Mouse (Mus musculus) heart, embryonic 11.5 days (tissue): ENCODE results near the gene Zfp341. TPM values are rescaled to one million over a fixed set of nuclear protein-coding genes. Genes with fewer than 3 reads are reported as not detected.
A peak's percentile ranks its signal among the peaks of the same experiment; 100 is the strongest.

Experiments
- ATAC-seq: fragments of 200-750 bp; cut with Nextera tagmentation; replicated peaks from 2 replicates; pipeline ENCODE4 v1.8.0; 2017; ENCODE audit warnings: moderate library complexity; ENCODE audit not compliant: insufficient number of reproducible peaks, low FRiP score, low TSS enrichment
- H3K27ac ChIP-seq: fragments of 300-500 bp; sonication (generic); 2 replicates; pipeline ENCODE4 v1.5.1; 2014; ENCODE audit warnings: mild to moderate bottlenecking, low read depth, low read length
- H3K27me3 ChIP-seq: fragments of 300-500 bp; sonication (generic); 2 replicates; pipeline ENCODE4 v1.6.1; 2014; ENCODE audit warnings: mild to moderate bottlenecking, low read length, mixed read lengths; ENCODE audit not compliant: control insufficient read depth, insufficient read depth
- H3K36me3 ChIP-seq: fragments of 300-500 bp; sonication (generic); 2 replicates; pipeline ENCODE4 v1.6.1; 2014; ENCODE audit warnings: mild to moderate bottlenecking, low read length, moderate library complexity, mixed read lengths; ENCODE audit not compliant: control insufficient read depth, insufficient read depth
- H3K4me1 ChIP-seq: fragments of 300-500 bp; sonication (generic); 2 replicates; pipeline ENCODE4 v1.6.1; 2014; ENCODE audit warnings: low read length; ENCODE audit not compliant: control insufficient read depth, insufficient read depth
- H3K4me2 ChIP-seq: fragments of 300-500 bp; sonication (generic); 2 replicates; pipeline ENCODE4 v1.6.1; 2014; ENCODE audit warnings: mild to moderate bottlenecking, moderate library complexity
- H3K4me3 ChIP-seq: fragments of 300-500 bp; sonication (generic); 2 replicates; pipeline ENCODE4 v1.5.1; 2014; ENCODE audit warnings: low read depth, low read length
- H3K9ac ChIP-seq: fragments of 300-500 bp; sonication (generic); 2 replicates; pipeline ENCODE4 v1.6.1; 2014; ENCODE audit warnings: mild to moderate bottlenecking, low read depth, low read length, moderate library complexity
- H3K9me3 ChIP-seq: fragments of 300-500 bp; sonication (generic); replicated peaks from 2 replicates; pipeline ENCODE4 v1.6.1; 2016; ENCODE audit warnings: low read length; ENCODE audit not compliant: control insufficient read depth
- WGBS: fragments of 180-500 bp; shearing (Covaris S2); extraction: QIAGEN DNeasy Blood & Tissue Kit; methylation state at CpG from one replicate; pipeline ENCODE4 v1.1.7; 2014; ENCODE audit not compliant: insufficient replicate concordance; 5-methylcytosine and 5-hydroxymethylcytosine counted together
- polyA plus RNA-seq: library from polyadenylated mRNA; unstranded; fragments of >200 nt; fragmentation: Nextera tagmentation; extraction: Ambion mirVana; gene quantifications from 2 replicates; pipeline ENCODE4 v1.2.1, GENCODE M21; 2014

The Zfp341 gene
- polyA plus RNA-seq, 1 experiment from 2014 or later: 0.77 TPM

- Histone ChIP-seq H3K4me1 (no peaks in the 10 kb centered on the region), H3K9me3 (no peaks in the 10 kb centered on the region), H3K9ac (no peak overlapping the region), H3K27ac (0 out of 2 replicates have a peak overlapping the region, but pooled peaks have one; percentile 5), H3K27me3 (no peaks in the 10 kb centered on the region), H3K4me2 (peak overlapping the region; percentile 27), H3K4me3 (no peak overlapping the region), H3K36me3 (peaks cover 12% of the 10 kb centered on the region)
- 84% methylated on average over 9 of the region's 9 CpGs for WGBS
- ATAC-seq: no peak; the same call in 1 of the 2 replicates
Measured at GRCm38 (mm10) chr2:154633876-154634644, 21.0 kb downstream of the Zfp341 start.

GRCm38 (mm10) chr2:154635826-154636225 lies 22.7 kb downstream of the Zfp341 start:
- 85% methylated on average over 2 of the region's 2 CpGs for WGBS
- Histone ChIP-seq H3K9ac (no peak overlapping the region), H3K27me3 (no peaks in the 10 kb centered on the region), H3K36me3 (peaks cover 12% of the 10 kb centered on the region), H3K4me3 (no peak overlapping the region), H3K9me3 (no peaks in the 10 kb centered on the region), H3K4me2 (no peak overlapping the region), H3K27ac (no peak overlapping the region), H3K4me1 (no peaks in the 10 kb centered on the region)
- ATAC-seq: no peak

DNA sequence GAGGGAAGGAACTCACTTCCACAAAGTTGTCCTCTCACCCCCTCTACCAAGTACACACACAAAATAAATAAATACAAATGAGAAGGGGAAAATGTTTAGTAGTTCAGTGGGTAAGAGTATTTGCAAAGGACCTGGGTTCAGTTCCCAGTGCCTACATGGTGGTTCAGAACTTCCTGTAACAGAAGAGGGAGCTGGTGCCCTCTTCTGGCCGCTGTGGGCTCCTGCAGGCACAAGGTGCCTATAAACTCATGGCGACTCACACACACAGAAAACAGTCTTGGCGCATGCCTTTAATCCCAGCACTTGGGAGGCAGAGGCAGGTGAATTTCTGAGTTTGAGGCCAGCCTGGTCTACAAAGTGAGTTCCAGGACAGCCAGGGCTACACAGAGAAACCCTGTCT lies 25.4 kb downstream of the Zfp341 start:
- Histone ChIP-seq H3K4me1 (0 out of 2 replicates have a peak, but pooled peaks cover 3% of the 10 kb centered on the region), H3K9ac (no peak overlapping the region), H3K4me3 (no peak overlapping the region), H3K36me3 (peaks cover 14% of the 10 kb centered on the region), H3K27me3 (no peaks in the 10 kb centered on the region), H3K9me3 (no peaks in the 10 kb centered on the region), H3K4me2 (no peak overlapping the region), H3K27ac (no peak overlapping the region)
- 88% methylated on average over 3 of the region's 3 CpGs for WGBS
- no peak for ATAC-seq

GRCm38 (mm10) chr2:154639115-154639514 lies 26.0 kb downstream of the Zfp341 start:
- peaks cover 14% of the 10 kb centered on the region for H3K36me3 ChIP-seq

DNA sequence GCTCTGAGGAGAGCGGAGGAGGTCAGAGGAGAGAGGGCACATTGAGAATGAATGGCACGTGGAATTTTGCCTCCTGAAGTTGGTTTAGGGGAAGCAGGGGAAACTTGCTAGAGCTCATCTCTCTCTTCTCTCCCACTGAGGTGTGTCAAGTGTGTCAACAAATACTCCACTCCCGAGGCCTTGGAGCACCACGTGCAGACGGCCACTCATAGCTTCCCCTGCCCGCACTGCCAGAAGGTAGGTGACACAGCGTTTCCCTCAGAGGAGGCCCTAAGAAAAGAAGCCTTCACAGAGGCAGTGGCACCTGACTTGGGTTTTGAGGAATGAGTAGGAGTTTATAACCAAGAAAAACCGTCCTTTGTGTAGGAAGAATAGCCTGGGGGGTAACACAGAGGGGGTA lies 28.1 kb downstream of the Zfp341 start:
- Histone ChIP-seq H3K27ac (no peak overlapping the region), H3K9ac (no peak overlapping the region), H3K4me1 (0 out of 2 replicates have a peak, but pooled peaks cover 3% of the 10 kb centered on the region), H3K4me3 (no peak overlapping the region), H3K27me3 (no peaks in the 10 kb centered on the region), H3K9me3 (no peaks in the 10 kb centered on the region), H3K36me3 (peaks cover 17% of the 10 kb centered on the region), H3K4me2 (no peak overlapping the region)
- ATAC-seq: no peak
- 80% methylated on average over 8 of the region's 8 CpGs for WGBS

More at GRCm38 (mm10) chr2:154639115-154639514, 26.0 kb downstream of the Zfp341 start:
- Histone ChIP-seq H3K27ac (no peak overlapping the region), H3K27me3 (no peaks in the 10 kb centered on the region), H3K9me3 (no peaks in the 10 kb centered on the region), H3K4me2 (no peak overlapping the region), H3K9ac (no peak overlapping the region), H3K4me3 (no peak overlapping the region), H3K4me1 (0 out of 2 replicates have a peak, but pooled peaks cover 3% of the 10 kb centered on the region)
- 90% methylated on average over 4 of the region's 4 CpGs for WGBS
- ATAC-seq: no peak

GRCm38 (mm10) chr2:154642005-154642459 lies 28.9 kb downstream of the Zfp341 start:
- no peak overlapping the region for H3K27ac ChIP-seq
- H3K27me3 ChIP-seq: no peaks in the 10 kb centered on the region
- 93% methylated on average over 9 of the region's 9 CpGs for WGBS
- no peak overlapping the region for H3K4me3 ChIP-seq
- no peak overlapping the region for H3K4me2 ChIP-seq
- H3K4me1 ChIP-seq: 0 out of 2 replicates have a peak, but pooled peaks cover 3% of the 10 kb centered on the region
- H3K36me3 ChIP-seq: peaks cover 17% of the 10 kb centered on the region
- H3K9ac ChIP-seq: no peak overlapping the region
- ATAC-seq: no peak
- no peaks in the 10 kb centered on the region for H3K9me3 ChIP-seq

DNA sequence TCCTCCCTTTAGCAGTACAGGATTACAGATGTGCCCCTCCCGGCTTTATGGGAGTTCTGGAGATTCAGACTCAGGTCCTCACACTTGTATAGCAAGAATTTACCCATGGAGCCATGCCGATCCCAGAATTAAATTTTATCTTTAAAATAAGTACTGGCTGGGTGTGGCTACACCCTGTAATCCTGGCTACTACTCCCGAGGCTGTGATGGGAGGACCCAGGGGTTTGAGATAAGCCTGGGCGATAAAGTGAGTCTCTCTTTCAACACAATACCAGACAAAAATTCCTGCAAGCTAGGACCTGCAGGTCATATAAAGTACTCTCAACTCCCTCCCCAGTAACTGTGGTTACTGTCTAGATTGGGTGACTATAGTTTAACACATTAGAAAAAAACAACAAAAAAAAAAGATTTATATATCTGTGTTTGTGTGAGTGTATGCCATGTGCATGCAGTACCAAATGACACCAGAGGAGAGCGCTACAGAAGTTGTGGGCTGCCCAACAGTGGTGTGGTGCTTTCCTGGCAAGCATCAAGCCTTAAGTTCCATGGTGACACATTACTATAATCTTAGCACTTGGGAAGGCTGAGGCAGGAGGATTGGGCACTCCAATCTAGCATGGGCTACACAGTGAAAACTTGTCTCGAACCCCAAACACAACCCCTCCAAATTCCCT lies 29.8 kb downstream of the Zfp341 start:
- no peak overlapping the region for H3K4me2 ChIP-seq
- no peak for ATAC-seq
- no peaks in the 10 kb centered on the region for H3K9me3 ChIP-seq
- H3K4me1 ChIP-seq: 0 out of 2 replicates have a peak, but pooled peaks cover 3% of the 10 kb centered on the region
- no peak overlapping the region for H3K9ac ChIP-seq
- H3K36me3 ChIP-seq: peaks cover 16% of the 10 kb centered on the region
- H3K27ac ChIP-seq: no peak overlapping the region
- WGBS: 60% methylated on average over 6 of the region's 6 CpGs
- no peaks in the 10 kb centered on the region for H3K27me3 ChIP-seq
- no peak overlapping the region for H3K4me3 ChIP-seq

GRCm38 (mm10) chr2:154646634-154647033 lies 33.5 kb downstream of the Zfp341 start:
- no peaks in the 10 kb centered on the region for H3K9me3 ChIP-seq
- ATAC-seq: no peak
- WGBS: 77% methylated on average over 5 of the region's 5 CpGs

More at GRCm38 (mm10) chr2:154646634-154647033, 33.5 kb downstream of the Zfp341 start:
- no peak overlapping the region for H3K4me3 ChIP-seq
- peaks cover 7% of the 10 kb centered on the region; the same call in 1 of the 2 replicates for H3K36me3 ChIP-seq
- no peak overlapping the region for H3K9ac ChIP-seq
- no peaks in the 10 kb centered on the region for H3K27me3 ChIP-seq
- H3K4me1 ChIP-seq: 0 out of 2 replicates have a peak, but pooled peaks cover 3% of the 10 kb centered on the region
- no peak overlapping the region for H3K27ac ChIP-seq
- no peak overlapping the region for H3K4me2 ChIP-seq
